Mouse (Mus musculus) thymus, postnatal 4 days (tissue): ENCODE measurements at regions not wholly inside any gene's neighbourhood (a gene's known extent, or its start where the extent isn't known, plus 50 kb on each side); places are given as distances from the start of the nearest gene placed in this dataset.

ENCODE experiments used
- DNase-seq: peaks from one replicate; pipeline ENCODE4 v3.0.0; 2021

DNA sequence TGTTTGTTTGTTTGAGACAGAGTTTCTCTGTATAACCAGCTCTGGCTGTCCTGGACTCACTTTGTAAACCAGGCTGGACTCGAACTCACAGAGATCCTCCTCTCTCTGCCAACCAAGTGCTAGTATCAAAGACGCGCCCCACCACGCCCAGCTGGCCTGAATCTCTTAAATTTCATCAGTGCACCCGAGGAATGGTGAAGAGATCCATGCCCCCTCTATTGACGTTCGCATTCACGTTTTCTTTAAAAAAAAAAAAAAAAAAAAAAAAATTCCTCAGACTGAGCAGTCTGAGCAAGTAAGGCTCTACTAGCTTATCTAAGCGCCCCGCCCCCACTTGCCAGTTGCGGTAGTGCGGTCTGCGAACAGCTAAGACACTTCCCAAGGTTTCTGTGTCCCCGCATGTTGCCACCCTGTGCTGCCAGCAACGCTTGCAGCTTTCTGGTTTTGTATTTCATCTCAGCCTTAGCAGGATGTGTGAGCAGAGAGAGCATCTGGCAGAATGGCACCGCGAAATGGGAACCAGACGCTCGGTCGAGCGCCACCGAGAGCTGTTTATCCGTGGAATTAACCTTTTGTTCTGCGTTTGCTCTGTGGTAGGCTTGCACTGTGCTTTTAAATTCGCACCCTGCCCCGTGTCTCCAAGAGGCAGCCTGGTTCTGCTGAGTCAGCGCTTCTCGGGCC is 225.1 kb upstream of the Hes1 start:
- DNase-seq: peak; percentile 88

DNA sequence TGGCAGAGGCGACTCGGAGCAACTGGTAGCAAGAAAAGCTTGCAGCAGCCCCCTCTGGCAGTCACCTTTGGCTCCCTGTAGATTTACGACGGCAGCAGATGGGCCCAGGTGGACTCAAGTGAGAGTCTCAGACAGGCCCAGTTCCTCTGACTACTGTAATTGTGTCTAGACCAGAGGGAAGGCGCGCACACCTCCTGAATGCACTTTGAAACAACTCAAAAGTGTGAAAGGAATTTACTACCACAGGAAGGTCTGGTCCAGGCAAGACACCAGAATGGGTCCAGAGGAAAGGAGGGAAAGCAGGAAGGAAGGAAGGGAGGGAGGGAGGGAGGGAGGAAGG is 224.6 kb upstream of the Hes1 start:
- no peak for DNase-seq

DNA sequence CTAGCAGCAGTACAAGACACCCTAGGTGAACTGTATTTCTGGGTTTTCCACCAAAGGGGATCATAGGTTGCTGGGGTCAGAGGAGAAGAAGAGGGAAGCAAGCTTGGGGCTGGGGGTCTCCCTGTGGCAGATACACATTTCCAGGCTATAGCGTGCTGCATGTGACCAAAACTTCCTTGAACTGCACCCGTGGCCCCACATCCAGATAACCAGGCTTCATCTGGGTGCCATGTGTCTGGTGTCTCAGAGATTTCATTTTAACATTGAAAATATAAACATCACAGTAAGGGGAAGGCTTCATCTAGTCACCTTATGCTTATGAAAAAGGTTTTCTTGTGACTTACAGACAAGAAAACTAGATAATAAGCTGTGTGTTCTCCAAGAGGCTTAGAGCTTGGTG is 223.8 kb upstream of the Hes1 start:
- no peak for DNase-seq

DNA sequence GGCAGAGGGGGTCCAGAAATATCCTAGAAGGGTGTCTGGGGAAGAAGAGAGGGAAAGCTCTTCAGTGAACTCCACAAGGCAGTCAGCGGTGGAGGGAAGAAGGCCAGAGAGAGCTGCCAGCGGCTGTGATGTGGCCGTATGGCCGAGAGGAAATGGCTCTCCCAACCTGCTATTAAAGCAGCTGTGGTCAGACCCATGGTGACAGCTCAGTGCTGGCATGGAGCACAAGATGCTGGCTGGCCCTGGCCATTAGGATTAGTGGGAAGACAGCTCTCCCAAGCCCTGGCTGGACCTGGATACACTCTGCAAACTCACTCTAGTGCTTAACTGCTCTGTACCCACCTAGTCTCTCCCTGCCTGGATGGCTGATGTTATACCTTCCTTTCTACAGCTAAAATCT is 223.1 kb upstream of the Hes1 start:
- DNase-seq: no peak

DNA sequence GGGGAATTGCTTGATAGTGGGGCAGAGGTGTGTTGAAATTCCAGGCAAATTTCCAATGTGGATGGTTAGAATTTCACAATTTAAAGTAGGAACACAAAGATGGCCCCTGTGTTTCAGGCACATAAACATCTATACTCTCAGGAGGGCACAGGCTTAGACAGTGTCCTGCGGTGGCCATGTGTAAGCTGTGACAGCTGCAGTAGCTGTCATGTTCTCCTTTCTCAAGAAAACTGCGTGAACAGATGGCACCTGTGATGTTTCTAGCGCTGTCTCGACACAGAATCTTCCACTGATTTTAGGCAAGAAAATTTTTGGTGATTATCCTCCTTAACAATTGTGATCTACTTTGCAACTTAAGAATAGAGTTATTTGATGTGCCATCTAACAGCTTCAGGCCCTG is 222.1 kb upstream of the Hes1 start:
- peak; percentile 50 for DNase-seq

DNA sequence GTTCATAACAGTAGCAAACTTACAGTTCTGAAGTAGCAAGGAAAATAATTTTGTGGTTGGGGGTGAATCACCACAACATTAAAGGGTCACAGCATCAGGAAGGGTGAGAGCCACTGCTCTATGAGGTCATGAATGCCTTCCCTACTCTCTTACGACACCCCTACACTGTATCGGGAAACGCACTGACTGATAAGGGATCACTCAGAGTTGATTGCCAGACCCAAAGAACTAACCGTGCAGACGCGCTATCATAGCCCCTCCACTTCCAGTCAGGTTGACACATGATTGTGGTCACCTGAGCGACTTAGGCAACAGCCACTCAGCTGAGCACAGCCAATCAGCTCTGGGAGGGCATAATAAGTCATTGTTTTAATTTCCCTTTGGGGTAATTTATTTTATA is 220.7 kb upstream of the Hes1 start:
- no peak for DNase-seq

DNA sequence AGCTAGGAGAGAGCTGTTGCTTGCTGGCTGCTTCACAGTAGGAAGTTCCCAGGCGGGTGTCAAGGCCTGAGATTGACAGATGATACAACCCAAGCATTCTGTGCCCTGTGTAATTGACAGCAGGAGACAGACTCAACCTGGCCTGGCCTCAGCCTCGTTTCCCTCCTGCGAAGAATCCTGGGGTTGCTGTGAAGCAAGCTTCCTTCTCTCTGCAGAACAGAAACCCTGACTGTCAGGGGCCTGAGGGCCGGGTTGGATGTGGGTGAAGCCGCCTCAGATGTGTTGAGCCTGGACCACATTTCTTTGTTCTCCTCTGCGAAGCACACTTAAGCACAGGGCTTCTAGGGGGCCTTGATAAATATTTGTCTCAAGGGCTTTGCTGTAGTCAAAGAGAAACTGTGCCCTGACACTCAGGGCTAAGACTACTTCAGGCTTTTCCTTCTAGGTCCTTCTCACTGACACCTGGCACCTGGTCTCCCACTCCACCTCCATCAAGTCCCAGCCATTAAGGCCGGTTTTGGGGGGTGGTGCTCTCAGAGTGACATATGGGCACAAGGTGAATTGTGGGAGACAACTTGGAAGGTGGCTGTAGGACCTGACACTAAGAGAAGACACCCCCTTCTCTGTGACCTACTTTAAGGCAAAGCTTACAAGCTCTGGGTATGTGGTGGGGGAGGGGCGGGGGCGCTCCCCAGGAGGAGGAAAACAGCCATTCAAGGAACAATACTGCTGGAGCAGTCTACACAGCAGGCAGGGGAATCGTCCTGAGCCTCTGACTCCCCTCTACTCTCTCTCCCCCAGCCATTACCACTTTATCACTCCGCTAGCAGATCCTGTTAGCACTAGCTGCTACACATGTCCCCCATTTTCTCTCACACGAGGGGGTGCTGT is 219.2 kb upstream of the Hes1 start:
- DNase-seq: peak; percentile 88

DNA sequence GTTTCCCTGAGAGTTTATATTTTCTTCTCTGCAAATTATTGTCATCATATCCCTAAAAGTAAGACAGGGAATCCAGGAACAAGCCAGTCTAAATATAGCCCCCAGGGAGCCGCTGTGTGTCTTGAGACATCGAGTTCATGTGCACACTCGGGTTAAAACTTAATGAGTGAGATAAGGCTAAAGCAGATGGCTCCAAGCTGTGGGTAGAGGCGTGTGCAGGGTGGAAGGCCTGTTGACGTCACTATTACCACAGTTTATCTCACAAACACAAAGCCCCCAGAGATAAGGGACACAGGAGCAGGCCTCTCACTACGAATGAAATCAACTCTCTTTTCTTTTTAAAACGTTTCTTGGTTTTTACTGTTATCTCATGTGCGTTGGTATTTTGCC is 218.6 kb upstream of the Hes1 start:
- no peak for DNase-seq

DNA sequence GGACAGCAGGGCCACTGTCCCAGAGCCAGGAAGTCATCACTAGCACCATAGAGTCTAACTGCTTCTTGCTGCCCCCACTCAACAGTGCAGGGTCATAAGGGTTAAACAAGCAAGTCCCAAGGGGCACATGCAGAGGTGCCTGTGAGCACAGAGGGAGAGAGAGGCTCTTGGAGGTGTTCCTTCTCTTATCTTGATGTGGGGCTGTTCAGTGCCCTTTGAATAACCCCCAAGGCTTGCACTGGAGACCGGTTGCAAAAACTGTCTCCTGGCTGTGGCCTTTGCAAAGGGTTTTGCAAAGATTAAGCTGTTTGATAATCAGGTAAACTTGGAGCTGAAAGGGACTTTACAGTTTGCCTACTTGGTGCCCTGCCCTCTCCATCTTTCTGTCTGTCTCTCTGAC is 217.1 kb upstream of the Hes1 start:
- peak; percentile 40 for DNase-seq

DNA sequence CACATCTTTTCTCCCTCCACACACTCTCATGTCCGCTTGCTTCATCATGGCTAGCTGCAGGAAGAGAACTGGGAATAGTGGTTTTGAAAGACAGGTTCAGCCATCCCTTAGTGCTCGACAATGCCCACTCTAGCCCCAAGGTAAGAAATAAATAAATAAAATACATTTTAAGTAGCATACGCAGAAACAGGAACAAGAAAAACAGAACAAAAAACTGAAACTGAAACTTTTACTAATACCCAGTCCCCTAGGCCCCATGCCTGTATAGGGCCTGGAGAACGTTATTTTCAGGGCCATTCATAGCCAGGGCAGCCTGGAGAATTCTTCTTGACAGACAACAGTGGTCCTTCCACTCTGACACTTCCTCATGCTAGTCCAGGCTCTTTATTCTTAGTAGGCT is 216.4 kb upstream of the Hes1 start:
- no peak for DNase-seq

DNA sequence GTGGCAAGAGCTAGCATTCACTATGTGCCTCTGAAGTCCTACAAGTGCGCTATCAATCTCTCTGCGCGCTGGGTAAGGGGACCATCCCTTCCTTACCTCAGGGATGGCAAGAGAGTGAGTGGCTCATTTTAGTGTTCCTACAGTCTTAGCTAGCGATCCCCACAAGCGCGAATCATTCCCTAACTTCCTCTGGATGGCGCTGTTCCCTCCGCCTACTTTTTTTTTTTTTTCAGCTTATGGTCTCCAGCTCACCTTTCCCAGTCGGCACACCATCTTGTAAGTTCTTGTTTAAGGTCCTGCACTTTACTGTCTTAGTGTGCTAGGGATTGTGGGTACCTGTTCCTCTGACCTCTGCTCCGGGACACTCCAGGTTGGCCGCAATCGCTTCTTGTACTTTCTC is 215.7 kb upstream of the Hes1 start:
- DNase-seq: no peak

DNA sequence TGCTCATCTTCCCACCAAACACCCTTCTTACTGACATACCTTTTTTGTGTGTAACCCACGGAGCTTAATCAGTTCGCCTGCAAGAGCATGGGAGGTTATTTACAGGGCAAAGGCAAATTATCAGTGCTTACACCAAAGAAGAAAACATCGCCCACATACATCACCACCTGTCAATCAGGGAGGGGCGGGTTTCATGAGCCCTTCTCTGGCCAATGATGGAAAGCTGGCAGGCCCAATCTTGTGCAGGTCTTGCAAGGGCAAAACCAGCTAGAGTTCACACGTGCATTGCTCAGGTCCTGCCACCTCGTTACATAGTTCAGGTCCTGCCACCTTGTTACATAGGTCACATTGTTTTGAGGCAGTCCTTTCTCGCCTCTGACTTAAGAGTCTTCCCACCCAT is 214.7 kb upstream of the Hes1 start:
- DNase-seq: no peak

DNA sequence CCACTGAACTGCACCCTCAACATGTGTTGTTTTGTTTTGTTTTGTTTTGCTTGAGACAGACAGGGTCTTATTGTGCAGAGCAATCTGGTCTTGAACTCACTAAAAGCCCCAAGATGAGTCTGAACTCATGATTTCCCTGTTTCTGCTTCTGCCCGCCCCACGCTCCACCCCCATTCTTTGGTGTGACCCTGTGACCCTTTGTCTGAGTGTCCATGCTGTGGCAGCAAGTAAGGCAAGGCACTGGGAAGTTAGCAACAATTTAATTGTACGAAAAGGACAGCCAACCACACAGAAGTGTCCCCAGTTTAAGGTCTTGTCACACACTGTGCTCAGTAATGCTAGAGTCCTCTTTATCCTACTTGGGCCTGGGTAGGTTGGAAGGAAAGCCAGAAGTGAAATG is 213.6 kb upstream of the Hes1 start:
- no peak for DNase-seq

DNA sequence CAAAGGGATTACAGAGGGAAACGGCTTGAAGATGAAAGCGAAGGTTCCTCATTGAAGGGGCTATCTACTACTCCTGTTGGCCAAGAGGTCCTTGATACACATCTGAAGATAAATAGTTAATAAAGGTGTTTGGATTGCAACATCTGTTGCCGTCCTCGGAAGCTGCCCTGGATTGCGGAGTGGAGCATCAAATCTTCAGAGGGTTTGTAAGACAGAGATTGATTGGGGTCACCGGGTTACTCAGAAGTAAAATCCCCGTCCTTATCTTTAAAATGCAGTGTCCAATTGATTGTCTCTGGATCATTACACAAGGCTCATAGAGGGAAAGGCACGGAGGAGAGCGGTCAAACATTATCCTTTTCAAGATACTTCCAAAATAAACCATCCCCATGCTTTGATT is 212.4 kb upstream of the Hes1 start:
- no peak for DNase-seq

DNA sequence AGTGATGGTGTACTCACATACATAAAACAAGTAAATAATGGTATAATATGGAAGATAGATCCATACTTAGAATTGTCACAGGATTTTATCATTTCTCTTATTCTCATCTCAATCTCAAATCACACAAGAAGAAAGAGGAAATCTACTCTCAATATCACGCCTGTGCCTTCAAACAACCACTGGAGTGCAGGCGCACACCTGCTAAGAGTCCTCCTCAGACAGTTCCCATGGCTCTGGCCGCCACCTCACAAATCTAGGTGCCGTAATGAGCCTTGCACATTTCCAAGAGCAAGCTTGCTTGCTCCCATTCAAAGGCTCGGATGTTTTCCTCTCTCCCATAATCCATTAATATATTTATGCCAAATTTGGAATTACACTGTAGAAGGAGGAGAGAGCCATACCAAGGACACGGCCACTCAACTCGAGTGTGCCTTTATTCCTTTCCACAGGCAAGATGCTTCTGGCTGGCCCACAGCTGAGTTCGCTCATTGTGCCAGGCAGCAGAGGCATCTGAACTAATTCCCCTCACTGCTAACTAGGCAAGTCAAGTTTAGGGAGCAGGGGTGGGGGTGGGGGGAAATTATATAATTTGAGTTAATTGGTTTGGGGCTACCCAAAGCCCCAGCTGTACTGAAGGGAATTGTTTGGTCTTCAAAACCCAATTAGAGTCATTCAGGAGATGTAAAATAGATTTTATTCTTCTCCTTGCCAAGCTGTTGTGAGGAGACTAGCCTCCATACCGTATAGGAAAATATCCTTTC is 209.2 kb upstream of the Hes1 start:
- DNase-seq: peak; percentile 59

DNA sequence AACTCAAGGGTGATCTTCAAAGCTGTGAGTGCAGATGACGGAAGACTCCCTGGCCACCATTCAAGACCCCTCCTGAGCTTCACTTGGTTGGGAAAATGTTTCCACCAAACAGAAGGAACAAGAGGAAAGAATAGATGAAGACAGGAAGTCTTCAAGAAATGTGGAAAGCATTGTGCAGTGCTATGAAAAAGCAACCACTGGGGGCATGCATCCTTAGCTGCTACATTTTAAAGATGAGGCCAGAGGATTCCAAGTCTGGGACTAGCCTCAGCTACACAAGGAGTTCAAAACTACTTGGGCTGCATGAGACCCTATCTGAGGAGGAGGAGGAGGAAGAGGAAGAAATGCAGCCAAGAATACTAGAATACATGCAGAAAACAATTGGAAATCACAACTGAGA is 207.6 kb upstream of the Hes1 start:
- peak; percentile 48 for DNase-seq

DNA sequence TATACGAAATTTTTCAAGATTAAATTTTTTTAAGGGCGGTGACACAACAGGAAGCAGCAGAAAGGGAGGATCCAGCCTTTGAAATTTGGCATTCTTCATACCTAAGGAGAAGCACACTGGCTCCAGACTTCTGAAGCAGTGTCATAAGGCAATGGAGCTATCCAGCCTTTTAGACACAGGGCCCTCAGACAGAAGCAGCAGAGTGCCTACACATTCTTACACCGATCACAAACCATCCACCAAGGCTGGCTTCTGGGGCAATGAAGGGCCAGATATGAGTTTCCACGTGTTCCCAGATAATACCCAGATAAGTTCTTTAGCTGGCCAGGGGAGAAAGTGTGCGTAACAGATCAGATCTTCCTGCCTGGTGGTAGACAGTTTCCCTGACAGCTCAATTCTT is 205.5 kb upstream of the Hes1 start:
- DNase-seq: no peak

DNA sequence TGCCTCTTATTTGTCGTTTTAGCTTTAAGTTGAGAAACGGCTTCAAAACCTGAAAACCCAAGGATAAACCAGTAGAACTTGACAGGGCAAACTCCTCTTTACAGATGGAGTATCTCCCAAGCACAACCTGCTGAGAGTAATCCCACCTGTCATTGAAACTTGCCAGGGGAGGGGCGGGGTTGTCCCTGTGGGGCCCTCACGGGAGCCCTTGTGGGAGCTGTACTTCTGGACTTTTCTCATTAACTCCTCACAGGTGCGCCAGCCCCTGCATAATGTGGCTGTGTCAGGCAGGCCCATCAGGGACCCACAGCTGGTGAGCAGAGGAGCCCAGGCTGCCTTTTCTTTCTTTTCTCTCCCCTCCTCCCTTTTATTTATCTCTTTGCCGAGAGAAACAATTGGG is 203.9 kb upstream of the Hes1 start:
- DNase-seq: peak; percentile 53

DNA sequence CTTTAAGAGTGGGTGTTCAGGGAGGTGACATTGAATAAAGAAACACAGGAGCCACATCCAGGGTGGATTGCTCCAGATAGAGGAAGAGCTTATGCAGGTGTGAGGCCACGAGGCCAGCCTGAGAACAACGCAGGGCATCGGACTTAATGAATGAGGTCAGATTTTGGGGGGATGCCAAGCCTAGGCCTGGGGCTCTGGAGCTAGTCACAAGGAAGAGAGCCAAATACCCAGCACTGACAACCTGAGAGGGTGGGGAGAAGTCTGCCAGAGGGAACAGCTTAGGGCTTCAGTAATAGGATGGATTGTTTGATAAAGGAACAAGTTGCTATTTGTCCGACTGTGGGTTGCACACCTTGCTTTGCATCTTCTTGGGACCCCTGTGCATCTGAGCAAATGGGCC is 203.1 kb upstream of the Hes1 start:
- no peak for DNase-seq

DNA sequence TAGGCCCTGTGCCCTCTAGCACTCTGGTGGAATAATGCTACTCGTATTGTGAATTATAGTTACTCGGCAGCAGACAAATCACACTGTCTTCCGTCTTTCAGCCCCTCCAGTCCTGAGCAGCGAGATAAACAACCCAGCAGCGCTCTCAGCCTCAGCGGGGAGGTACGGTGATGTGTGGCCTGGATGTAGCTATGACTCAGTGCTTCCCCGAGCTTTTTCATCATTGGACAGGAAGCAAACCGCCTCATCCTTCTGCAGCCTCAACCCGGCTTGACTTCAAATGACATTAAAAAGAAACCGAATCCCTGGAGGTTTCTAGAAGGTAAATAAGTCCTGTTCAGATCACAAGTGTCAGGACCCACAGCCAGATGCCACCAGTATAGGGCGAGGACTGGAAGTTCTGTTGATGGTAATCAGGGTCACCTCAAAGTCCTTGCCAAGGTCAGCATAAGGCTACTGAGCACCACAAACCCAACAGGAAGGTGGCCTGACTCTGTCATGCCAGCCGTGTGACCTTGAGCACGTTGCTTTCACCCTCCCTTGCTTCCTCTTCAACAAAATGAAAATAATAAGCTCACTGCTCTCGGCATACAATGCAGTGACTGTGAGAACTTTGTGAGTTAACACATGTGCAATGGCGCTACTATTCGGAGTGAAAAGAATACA is 199.0 kb upstream of the Hes1 start:
- DNase-seq: no peak

DNA sequence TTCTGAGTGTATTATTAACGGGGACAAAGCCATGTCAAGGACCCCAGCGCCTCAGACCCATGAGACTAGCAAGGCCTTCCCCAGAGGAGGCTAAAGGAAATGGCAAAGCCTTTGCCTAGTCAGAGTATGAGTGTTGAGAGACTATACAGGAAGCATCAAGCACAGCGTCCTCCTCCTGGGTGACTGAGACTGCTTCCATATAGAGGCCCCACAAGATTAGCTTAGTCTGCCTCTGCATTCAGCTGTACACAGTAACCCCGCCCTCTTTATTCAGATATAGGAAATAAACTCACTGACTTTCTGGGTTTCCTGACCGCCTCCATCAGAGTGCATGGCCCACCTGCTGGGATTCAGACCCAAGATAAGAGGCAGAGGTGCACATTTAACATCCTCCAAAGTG is 192.8 kb upstream of the Hes1 start:
- DNase-seq: no peak

DNA sequence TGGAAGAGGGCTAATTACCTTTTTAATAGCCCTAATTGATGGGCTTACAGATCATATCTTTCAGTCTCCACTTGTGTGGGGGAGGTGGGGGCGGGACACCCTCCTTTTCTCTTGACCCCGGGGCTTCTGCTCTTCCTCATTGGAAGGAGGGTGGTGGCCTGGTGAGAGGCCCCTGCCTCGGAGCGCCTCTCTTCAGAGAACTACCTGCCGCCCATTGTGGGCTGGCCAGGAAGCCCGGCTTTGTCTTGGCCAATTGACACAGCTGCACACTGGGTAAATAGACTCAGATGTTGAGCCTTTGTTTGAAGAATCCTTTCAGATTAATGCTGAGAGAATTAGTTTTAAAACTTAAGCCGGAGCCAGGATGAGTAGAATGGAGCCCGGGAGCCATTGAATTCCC is 188.0 kb upstream of the Hes1 start:
- no peak for DNase-seq

DNA sequence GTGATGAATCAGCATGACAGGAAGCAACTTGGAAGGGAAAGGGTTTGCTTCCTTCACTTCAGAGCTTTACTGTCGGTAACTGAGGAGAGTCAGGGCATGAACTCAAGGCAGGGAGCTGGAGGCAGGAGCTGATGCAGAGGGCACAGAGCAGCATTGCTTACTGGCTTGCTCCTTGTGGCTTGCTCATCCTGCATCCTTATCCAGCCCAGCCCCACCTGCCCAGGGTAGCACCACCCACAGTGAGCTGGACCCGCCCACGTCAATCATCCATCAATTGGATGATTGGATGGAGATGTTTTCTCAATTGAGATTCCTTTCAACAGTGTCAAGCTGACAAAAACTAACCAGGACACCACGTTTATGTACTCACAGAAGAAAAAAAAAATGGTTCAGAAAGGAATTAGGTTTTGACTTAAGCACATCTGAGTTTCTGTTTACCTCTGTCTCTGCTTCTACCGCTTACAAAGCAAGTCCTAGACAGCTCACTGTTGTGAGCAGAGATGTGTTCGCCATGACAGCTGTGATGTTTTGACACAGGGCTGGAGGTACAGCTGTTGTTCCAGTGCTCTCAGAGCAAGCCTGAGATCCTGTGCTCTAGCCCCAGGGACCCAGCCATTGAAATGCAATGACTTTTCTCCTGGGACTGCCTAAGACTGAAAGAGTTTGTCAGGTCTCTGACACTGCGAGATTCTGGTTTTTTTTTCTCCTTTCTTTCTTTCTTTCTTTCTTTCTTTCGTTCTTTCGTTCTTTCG is 186.6 kb upstream of the Hes1 start:
- no peak for DNase-seq
